Mouse (Mus musculus) ES-E14 (cell line): ENCODE data around the gene Lbx2.

ENCODE experiments used
- MAFK ChIP-seq: IDR thresholded peaks from 2 replicates; pipeline ENCODE4 v1.6.1; 2014; ENCODE audit warnings: mild to moderate bottlenecking, low read depth, low read length, inconsistent platforms; ENCODE audit not compliant: insufficient read depth
- ZC3H11A ChIP-seq: IDR thresholded peaks from 2 replicates; pipeline ENCODE4 v1.6.1; 2012; ENCODE audit warnings: low read depth, mild to moderate bottlenecking, inconsistent platforms, low read length, borderline replicate concordance
- ZNF384 ChIP-seq: IDR thresholded peaks from 2 replicates; pipeline ENCODE4 v1.6.1; 2012; ENCODE audit warnings: low read depth, low read length, inconsistent platforms

- no peak for TF ChIP-seq ZNF384
- no peak for TF ChIP-seq MAFK
- no peak for TF ChIP-seq ZC3H11A
Observed at GRCm38 (mm10) chr6:83101688-83102556, 15.8 kb downstream of the Lbx2 start.
